Mouse (Mus musculus) ES-E14 (cell line): ENCODE results near the gene Lingo1. TPM values are rescaled to one million over a fixed set of nuclear protein-coding genes. Genes with fewer than 3 reads are reported as not detected.

Experiments
- DNase-seq: peaks from one replicate; pipeline ENCODE4 v3.0.0-alpha.2; 2013; ENCODE audit warnings: low read depth, low spot score
- H3K27ac ChIP-seq: 2 replicates; pipeline ENCODE4 v1.5.1; 2012; ENCODE audit warnings: low read depth, mild to moderate bottlenecking, low read length, moderate library complexity, mixed read lengths; ENCODE audit not compliant: poor library complexity, insufficient read depth, severe bottlenecking
- H3K36me3 ChIP-seq: 2 replicates; pipeline ENCODE4 v1.6.1; 2012; ENCODE audit warnings: mild to moderate bottlenecking, low read length, moderate library complexity, mixed read lengths; ENCODE audit not compliant: control insufficient read depth, poor library complexity, insufficient read depth, severe bottlenecking
- H3K4me1 ChIP-seq, 2 experiments: fragments of 150-350 bp in 1 of 2; sonication (generic) in 1 of 2; 2 replicates each; pipeline ENCODE4 v1.6.1; 2012; ENCODE audit warnings: low read length in 2 of 2, mild to moderate bottlenecking in 1 of 2, mixed read lengths in 1 of 2; ENCODE audit not compliant: control insufficient read depth in 2 of 2, insufficient read depth in 2 of 2, poor library complexity in 1 of 2
- H3K4me3 ChIP-seq, 2 experiments: fragments of 150-350 bp in 1 of 2; sonication (generic) in 1 of 2; 2 replicates each; pipeline ENCODE4 v1.5.1; 2012; ENCODE audit warnings: low read length in 2 of 2, low read depth in 1 of 2, mild to moderate bottlenecking in 1 of 2, mixed read lengths in 1 of 2; ENCODE audit not compliant: insufficient read depth in 1 of 2, poor library complexity in 1 of 2, severe bottlenecking in 1 of 2
- H3K9ac ChIP-seq: 2 replicates; pipeline ENCODE4 v1.6.1; 2012; ENCODE audit warnings: low read depth, mild to moderate bottlenecking, low read length, mixed read lengths; ENCODE audit not compliant: poor library complexity, insufficient read depth, severe bottlenecking
- H3K9me3 ChIP-seq: fragments of 150-350 bp; sonication (generic); 2 replicates; pipeline ENCODE4 v1.6.1; 2012; ENCODE audit warnings: low read depth, mild to moderate bottlenecking, low read length; ENCODE audit not compliant: control insufficient read depth, insufficient read depth
- CHD2 ChIP-seq: IDR thresholded peaks from 2 replicates; pipeline ENCODE4 v1.6.1; 2014; ENCODE audit warnings: mild to moderate bottlenecking, low read depth, low read length, inconsistent platforms
- HCFC1 ChIP-seq: IDR thresholded peaks from 2 replicates; pipeline ENCODE4 v1.6.1; 2012; ENCODE audit warnings: low read length, inconsistent platforms, borderline replicate concordance; ENCODE audit not compliant: insufficient read depth
- MAFK ChIP-seq: IDR thresholded peaks from 2 replicates; pipeline ENCODE4 v1.6.1; 2014; ENCODE audit warnings: mild to moderate bottlenecking, low read depth, low read length, inconsistent platforms; ENCODE audit not compliant: insufficient read depth
- ZC3H11A ChIP-seq: IDR thresholded peaks from 2 replicates; pipeline ENCODE4 v1.6.1; 2012; ENCODE audit warnings: low read depth, mild to moderate bottlenecking, inconsistent platforms, low read length, borderline replicate concordance
- ZNF384 ChIP-seq: IDR thresholded peaks from 2 replicates; pipeline ENCODE4 v1.6.1; 2012; ENCODE audit warnings: low read depth, low read length, inconsistent platforms
- in situ Hi-C, 2 experiments: fragments of 600-800 bp; cut with MboI; formaldehyde crosslinking; loops; one replicate each; pipeline ENCODE4 v1.15.1; 2025; ENCODE audit warnings: low sequenced_read_pairs in 2 of 2, inconsistent platforms in 1 of 2; ENCODE audit not compliant: unreplicated experiment in 2 of 2
- total RNA-seq: library from RNA; depleted of rRNA; stranded (reverse); fragments of 300-350 nt; gene quantifications from 2 replicates; pipeline ENCODE4 v1.2.3, GENCODE M21; 2012

The Lingo1 gene
- total RNA-seq, 1 experiment = 1.3 TPM

DNA sequence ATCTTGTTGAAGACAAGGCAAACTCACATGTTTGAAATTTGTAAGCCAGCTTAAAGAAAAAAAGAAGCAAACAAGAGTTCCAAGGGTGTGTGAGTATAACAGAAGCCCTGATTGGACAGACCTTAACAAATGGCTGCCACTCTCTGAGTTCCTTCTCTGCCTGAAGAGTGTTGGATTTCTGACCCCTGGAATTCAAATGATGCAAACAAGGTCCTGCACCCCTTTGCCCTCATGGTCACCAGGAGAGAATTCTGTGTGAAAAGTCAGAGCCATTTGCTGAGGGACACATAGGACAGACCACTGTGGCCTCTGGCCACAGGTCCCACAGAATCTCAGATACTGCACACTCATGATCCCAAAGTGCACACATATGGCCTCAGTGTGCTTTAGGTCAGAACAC, 45.6 kb upstream of the Lingo1 start:
- TF ChIP-seq CHD2 (no peak), HCFC1 (no peak), ZC3H11A (no peak), MAFK (no peak), ZNF384 (no peak)
- Histone ChIP-seq H3K4me1 (no peaks in the 10 kb centered on the region), H3K27ac (no peak overlapping the region), H3K4me3 (no peak overlapping the region), H3K9me3 (no peaks in the 10 kb centered on the region), H3K9ac (no peak overlapping the region), H3K36me3 (no peaks in the 10 kb centered on the region)
- in situ Hi-C loops = no loop called here
- no peak for DNase-seq

DNA sequence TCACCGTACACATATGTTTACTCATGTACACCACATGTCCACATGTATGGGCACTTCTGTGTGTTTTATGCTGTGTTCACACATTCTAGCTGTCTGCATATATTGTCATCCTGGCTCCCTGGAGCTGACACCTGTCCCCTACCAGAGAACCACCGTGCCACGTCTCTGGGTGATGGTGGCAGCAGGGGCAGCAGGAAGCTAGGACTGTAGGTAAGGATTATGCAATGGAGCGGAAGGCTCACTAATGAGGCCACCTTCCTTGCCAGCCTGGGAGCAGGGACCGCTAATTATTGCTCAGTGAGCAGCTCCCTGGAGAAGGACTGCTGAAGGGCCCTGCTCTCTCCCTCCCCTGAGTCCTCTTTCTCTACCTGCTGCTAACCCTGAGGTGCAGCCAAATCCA, 44.5 kb upstream of the Lingo1 start:
- no peaks in the 10 kb centered on the region for H3K9me3 ChIP-seq
- DNase-seq = no peak
- no peak overlapping the region for H3K9ac ChIP-seq
- no peak overlapping the region for H3K27ac ChIP-seq
- no peaks in the 10 kb centered on the region for H3K4me1 ChIP-seq
- in situ Hi-C loops = no loop called here
- no peaks in the 10 kb centered on the region for H3K36me3 ChIP-seq
- TF ChIP-seq HCFC1 (no peak), ZNF384 (no peak)
- H3K4me3 ChIP-seq = no peak overlapping the region

DNA sequence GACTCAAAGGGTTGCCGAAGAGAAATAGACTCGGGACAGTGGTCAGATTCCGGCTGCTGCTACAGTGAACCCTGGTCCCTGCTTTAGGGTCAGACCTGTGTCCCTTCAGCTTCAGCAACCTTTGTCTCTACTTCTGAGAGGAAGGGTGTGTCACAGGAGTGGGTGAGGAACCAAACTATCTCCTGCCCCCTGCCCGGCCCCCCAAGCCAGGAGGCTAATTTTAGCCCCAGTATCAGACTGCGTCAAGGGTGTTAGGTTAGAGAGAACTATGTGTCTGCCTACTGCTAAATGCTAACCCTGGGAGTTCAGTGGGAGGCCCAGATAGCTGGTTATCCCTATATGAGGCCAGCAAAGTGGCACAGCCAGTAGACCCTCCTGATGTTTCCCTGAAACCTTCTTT, 38.9 kb upstream of the Lingo1 start:
- Histone ChIP-seq H3K4me1 (peaks cover 0 to 2% of the 10 kb centered on the region in 2 experiments; a peak in 2 of 4 replicates), H3K9ac (no peak overlapping the region), H3K4me3 (no peak overlapping the region), H3K9me3 (no peaks in the 10 kb centered on the region), H3K36me3 (no peaks in the 10 kb centered on the region), H3K27ac (no peak overlapping the region)
- DNase-seq = no peak
- in situ Hi-C loops = no loop called here
- no peak for TF ChIP-seq CHD2
- no peak for TF ChIP-seq ZNF384
- TF ChIP-seq MAFK = no peak
- no peak for TF ChIP-seq HCFC1
- no peak for TF ChIP-seq ZC3H11A

DNA sequence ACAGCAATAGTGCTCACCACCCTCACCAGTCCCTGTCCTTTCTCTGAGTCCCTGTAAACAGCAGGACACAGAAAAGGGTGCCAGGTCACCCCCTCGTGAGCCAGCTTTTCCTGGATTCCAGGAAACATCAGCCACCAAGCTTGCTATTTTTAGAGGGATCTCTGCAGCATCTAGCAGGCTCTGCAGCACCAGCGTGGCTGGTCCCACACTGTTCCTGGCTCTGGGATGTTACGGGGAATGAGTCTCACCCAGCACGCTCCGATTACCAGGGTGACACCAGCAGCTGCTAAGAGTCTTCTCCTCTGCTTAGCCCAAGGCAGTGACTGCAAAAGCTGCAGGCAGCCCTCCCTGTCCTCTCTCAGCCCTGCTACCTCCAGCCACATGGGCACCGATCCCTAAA, 36.6 kb upstream of the Lingo1 start:
- in situ Hi-C loops = no loop called here
- TF ChIP-seq HCFC1 (no peak), ZNF384 (no peak), CHD2 (no peak), ZC3H11A (no peak), MAFK (no peak)
- H3K27ac ChIP-seq = no peak overlapping the region
- H3K4me3 ChIP-seq = no peak overlapping the region
- no peak overlapping the region for H3K9ac ChIP-seq
- no peak for DNase-seq
- H3K36me3 ChIP-seq = no peaks in the 10 kb centered on the region
- H3K4me1 ChIP-seq = peaks cover 0 to 6% of the 10 kb centered on the region in 2 experiments; a peak in 2 of 4 replicates
- H3K9me3 ChIP-seq = no peaks in the 10 kb centered on the region

DNA sequence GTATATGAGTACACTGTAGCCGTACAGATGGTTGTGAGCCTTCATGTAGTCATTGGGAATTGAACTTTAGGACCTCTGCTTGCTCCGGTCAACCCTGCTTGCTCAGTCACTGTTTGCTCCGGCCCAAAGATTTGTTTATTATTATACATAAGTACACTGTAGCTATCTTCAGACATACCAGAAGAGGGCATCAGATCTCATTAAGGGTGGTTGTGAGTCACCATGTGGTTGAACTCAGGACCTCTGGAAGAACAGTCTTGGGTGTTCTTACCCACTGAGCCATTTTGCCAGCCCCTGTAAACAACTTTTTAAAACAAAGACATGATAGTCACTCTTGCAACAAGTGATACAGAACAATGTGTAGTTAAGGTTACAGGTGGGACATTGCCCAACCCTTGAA, 35.6 kb upstream of the Lingo1 start:
- H3K36me3 ChIP-seq = no peaks in the 10 kb centered on the region
- H3K9me3 ChIP-seq = no peaks in the 10 kb centered on the region
- H3K4me1 ChIP-seq = peaks cover 0 to 6% of the 10 kb centered on the region in 2 experiments; a peak in 2 of 4 replicates
- no peak overlapping the region for H3K4me3 ChIP-seq
- TF ChIP-seq MAFK (no peak), CHD2 (no peak), HCFC1 (no peak), ZNF384 (no peak), ZC3H11A (no peak)
- DNase-seq = no peak
- no peak overlapping the region for H3K9ac ChIP-seq
- in situ Hi-C loops = no loop called here
- H3K27ac ChIP-seq = no peak overlapping the region
